Mouse (Mus musculus): ENCODE measurements around the gene Nbas.
A peak's percentile ranks its signal among the peaks of the same experiment; 100 is the strongest.

Nbas gene

GRCm38 (mm10) chr12:13389644-13390043 lies 120.7 kb downstream of the Nbas start:
- peak; percentile 20 for DNase-seq (ENCODE audit: low read depth, low spot score)

GRCm38 (mm10) chr12:13410191-13410590 lies 141.3 kb downstream of the Nbas start:
- no peak for DNase-seq (ENCODE audit: low read depth, low spot score)

GRCm38 (mm10) chr12:13418651-13419050 lies 149.7 kb downstream of the Nbas start:
- peak; percentile 69 for DNase-seq (ENCODE audit: low read depth, low spot score)

- peak; percentile 43 for DNase-seq (ENCODE audit: low read depth, low spot score)
Observed at GRCm38 (mm10) chr12:13430219-13430618, 161.3 kb downstream of the Nbas start.

GRCm38 (mm10) chr12:13444653-13445431 lies 175.9 kb downstream of the Nbas start:
- DNase-seq (ENCODE audit: low read depth, low spot score), result no peak

- no peak for DNase-seq (ENCODE audit: low read depth, low spot score)
Observed at GRCm38 (mm10) chr12:13445486-13446065, 176.6 kb downstream of the Nbas start.

- no peak for DNase-seq (ENCODE audit: low read depth, low spot score)
Observed at GRCm38 (mm10) chr12:13448916-13449315, 180.0 kb downstream of the Nbas start.

- DNase-seq (ENCODE audit: low read depth, low spot score), result no peak
Observed at GRCm38 (mm10) chr12:13452050-13452449, 183.1 kb downstream of the Nbas start.

GRCm38 (mm10) chr12:13460223-13460853 lies 191.4 kb downstream of the Nbas start:
- no peak for DNase-seq (ENCODE audit: low read depth, low spot score)

GRCm38 (mm10) chr12:13461558-13462153 lies 192.7 kb downstream of the Nbas start:
- DNase-seq (ENCODE audit: low read depth, low spot score), result peak; percentile 51

- DNase-seq (ENCODE audit: low read depth, low spot score), result peak; percentile 85
Observed at GRCm38 (mm10) chr12:13462397-13462796, 193.5 kb downstream of the Nbas start.

GRCm38 (mm10) chr12:13465554-13465953 lies 196.6 kb downstream of the Nbas start:
- no peak for DNase-seq (ENCODE audit: low read depth, low spot score)

GRCm38 (mm10) chr12:13474881-13475280 lies 205.9 kb downstream of the Nbas start:
- DNase-seq (ENCODE audit: low read depth, low spot score), result peak; percentile 29

- DNase-seq (ENCODE audit: low read depth, low spot score), result no peak
Observed at GRCm38 (mm10) chr12:13479163-13479562, 210.2 kb downstream of the Nbas start.

GRCm38 (mm10) chr12:13486278-13486677 lies 217.3 kb downstream of the Nbas start:
- peak; percentile 63 for DNase-seq (ENCODE audit: low read depth, low spot score)

- DNase-seq (ENCODE audit: low read depth, low spot score), result no peak
Observed at GRCm38 (mm10) chr12:13497211-13497610, 228.3 kb downstream of the Nbas start.

- DNase-seq (ENCODE audit: low read depth, low spot score), result no peak
Observed at GRCm38 (mm10) chr12:13499237-13499889, 230.4 kb downstream of the Nbas start.

GRCm38 (mm10) chr12:13500191-13500590 lies 231.3 kb downstream of the Nbas start:
- peak; percentile 65 for DNase-seq (ENCODE audit: low read depth, low spot score)

GRCm38 (mm10) chr12:13504771-13505444 lies 236.0 kb downstream of the Nbas start:
- DNase-seq (ENCODE audit: low read depth, low spot score), result peak; percentile 64

- DNase-seq (ENCODE audit: low read depth, low spot score), result no peak
Observed at GRCm38 (mm10) chr12:13518082-13518481, 249.1 kb downstream of the Nbas start.

- no peak for DNase-seq (ENCODE audit: low read depth, low spot score)
Observed at GRCm38 (mm10) chr12:13519413-13519812, 250.5 kb downstream of the Nbas start.
